Mouse (Mus musculus) midbrain, postnatal 0 days (tissue): ENCODE measurements at regions not wholly inside any gene's neighbourhood (a gene's known extent, or its start where the extent isn't known, plus 50 kb on each side); places are given as distances from the start of the nearest gene placed in this dataset.
A peak's percentile ranks its signal among the peaks of the same experiment; 100 is the strongest.

Source experiments
- ATAC-seq: fragments of 200-750 bp; cut with Nextera tagmentation; 2 replicates; pipeline ENCODE4 v1.8.0; 2017; ENCODE audit warnings: moderate number of reproducible peaks, mild to moderate bottlenecking, moderate TSS enrichment, moderate library complexity; ENCODE audit not compliant: low FRiP score
- DNase-seq: peaks from one replicate; pipeline ENCODE4 v3.0.0-alpha.2; 2015; ENCODE audit warnings: low spot score
- H3K27ac ChIP-seq: fragments of 300-500 bp; sonication (generic); 2 replicates; pipeline ENCODE4 v1.5.1; 2014; ENCODE audit warnings: low read depth, mild to moderate bottlenecking, low read length, mixed read lengths
- H3K27me3 ChIP-seq: fragments of 300-500 bp; sonication (generic); 2 replicates; pipeline ENCODE4 v1.6.1; 2014; ENCODE audit warnings: low read length, control low read depth, mixed read lengths; ENCODE audit not compliant: insufficient read depth
- H3K36me3 ChIP-seq: fragments of 300-500 bp; sonication (generic); 2 replicates; pipeline ENCODE4 v1.6.1; 2014; ENCODE audit warnings: low read length, control low read depth, mixed read lengths; ENCODE audit not compliant: insufficient read depth
- H3K4me1 ChIP-seq: fragments of 300-500 bp; sonication (generic); 2 replicates; pipeline ENCODE4 v1.6.1; 2014; ENCODE audit warnings: mild to moderate bottlenecking, control low read depth, antibody characterized with exemption, low read length, mixed read lengths; ENCODE audit not compliant: insufficient read depth
- H3K4me2 ChIP-seq: fragments of 300-500 bp; sonication (generic); 2 replicates; pipeline ENCODE4 v1.6.1; 2014; ENCODE audit warnings: low read depth, mild to moderate bottlenecking, low read length, mixed read lengths; ENCODE audit not compliant: poor library complexity, severe bottlenecking
- H3K4me3 ChIP-seq: fragments of 300-500 bp; sonication (generic); 2 replicates; pipeline ENCODE4 v1.5.1; 2014; ENCODE audit warnings: low read depth, mild to moderate bottlenecking, low read length, moderate library complexity
- H3K9ac ChIP-seq: fragments of 300-500 bp; sonication (generic); replicated peaks from 2 replicates; pipeline ENCODE4 v1.6.1; 2014; ENCODE audit warnings: mild to moderate bottlenecking, low read length, moderate library complexity, mixed read lengths; ENCODE audit not compliant: poor library complexity, severe bottlenecking
- H3K9me3 ChIP-seq: fragments of 300-500 bp; sonication (generic); 2 replicates; pipeline ENCODE4 v1.6.1; 2016; ENCODE audit warnings: low read length, control low read depth
- CTCF ChIP-seq: IDR thresholded peaks from 2 replicates; pipeline ENCODE4 v1.5.1; 2016; ENCODE audit warnings: antibody characterized with exemption, mild to moderate bottlenecking
- WGBS: fragments of 180-500 bp; shearing (Covaris S2); extraction: QIAGEN DNeasy Blood & Tissue Kit; methylation state at CpG from one replicate; pipeline ENCODE4 v1.1.7; 2014; 5-methylcytosine and 5-hydroxymethylcytosine counted together

DNA sequence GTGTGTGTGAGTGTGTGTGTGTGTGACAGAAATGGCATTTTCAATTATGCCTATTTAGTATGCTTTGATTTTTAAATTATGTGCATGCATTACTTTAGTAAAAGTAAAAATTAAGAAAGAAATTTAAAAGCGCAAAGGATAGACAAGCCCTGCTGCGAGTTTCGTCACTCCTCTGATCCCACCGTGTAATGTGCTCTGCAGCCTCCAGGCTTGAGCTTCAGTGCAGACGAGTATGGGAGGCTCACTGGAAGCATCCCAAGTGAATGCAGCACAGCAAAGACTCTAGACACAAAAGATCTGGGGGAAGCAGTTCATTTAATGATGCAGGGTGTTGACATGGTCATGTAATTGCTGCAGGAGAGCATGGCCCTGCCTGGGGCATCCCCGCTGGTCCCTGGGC, 71.1 kb upstream of the Kazn start:
- Histone ChIP-seq H3K4me1 (no peaks in the 10 kb centered on the region), H3K27ac (no peak overlapping the region), H3K27me3 (no peaks in the 10 kb centered on the region), H3K36me3 (no peaks in the 10 kb centered on the region), H3K9ac (no peak overlapping the region), H3K9me3 (no peaks in the 10 kb centered on the region), H3K4me3 (no peak overlapping the region), H3K4me2 (no peak overlapping the region)
- TF ChIP-seq CTCF = no peak
- WGBS = 65% methylated on average over 6 of the region's 6 CpGs
- DNase-seq (no peak), ATAC-seq (no peak)

- H3K36me3 ChIP-seq = no peaks in the 10 kb centered on the region
- ATAC-seq (no peak), DNase-seq (no peak)
- no peak overlapping the region for H3K27ac ChIP-seq
- no peak overlapping the region for H3K4me2 ChIP-seq
- H3K4me3 ChIP-seq = no peak overlapping the region
- H3K9ac ChIP-seq = no peak overlapping the region
- WGBS = 84% methylated on average over 7 of the region's 7 CpGs
- no peaks in the 10 kb centered on the region for H3K27me3 ChIP-seq
- no peaks in the 10 kb centered on the region for H3K9me3 ChIP-seq
- no peaks in the 10 kb centered on the region for H3K4me1 ChIP-seq
- TF ChIP-seq CTCF = no peak
These were observed 69.1 kb upstream of the Kazn start for GRCm38 (mm10) chr4:142308271-142308670.

DNA sequence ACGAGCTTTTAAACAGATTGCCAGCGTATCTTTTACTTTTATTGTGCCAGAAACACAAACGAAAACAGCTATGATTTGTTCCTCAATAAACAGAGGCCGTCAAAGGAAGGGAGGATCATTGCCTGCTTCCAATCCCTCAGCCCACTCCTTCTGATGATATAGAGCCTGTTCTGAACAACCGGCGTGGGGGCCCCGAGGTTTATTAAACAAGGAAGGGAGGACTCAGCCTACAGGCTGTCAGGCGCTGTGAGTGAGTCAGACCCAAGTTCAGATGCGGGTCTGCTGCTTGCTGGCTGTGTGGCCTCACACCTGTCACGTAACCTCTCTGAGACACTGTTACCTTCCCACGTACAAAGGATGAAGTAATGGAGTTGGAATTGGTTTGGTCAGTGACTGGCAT, 68.1 kb upstream of the Kazn start:
- ATAC-seq (no peak), DNase-seq (no peak)
- Histone ChIP-seq H3K9me3 (no peaks in the 10 kb centered on the region), H3K4me2 (no peak overlapping the region), H3K27ac (no peak overlapping the region), H3K4me3 (no peak overlapping the region), H3K27me3 (no peaks in the 10 kb centered on the region), H3K9ac (no peak overlapping the region), H3K36me3 (no peaks in the 10 kb centered on the region), H3K4me1 (peaks cover 5% of the 10 kb centered on the region; the same call in 1 of the 2 replicates)
- 84% methylated on average over 11 of the region's 11 CpGs for WGBS
- TF ChIP-seq CTCF = no peak

DNA sequence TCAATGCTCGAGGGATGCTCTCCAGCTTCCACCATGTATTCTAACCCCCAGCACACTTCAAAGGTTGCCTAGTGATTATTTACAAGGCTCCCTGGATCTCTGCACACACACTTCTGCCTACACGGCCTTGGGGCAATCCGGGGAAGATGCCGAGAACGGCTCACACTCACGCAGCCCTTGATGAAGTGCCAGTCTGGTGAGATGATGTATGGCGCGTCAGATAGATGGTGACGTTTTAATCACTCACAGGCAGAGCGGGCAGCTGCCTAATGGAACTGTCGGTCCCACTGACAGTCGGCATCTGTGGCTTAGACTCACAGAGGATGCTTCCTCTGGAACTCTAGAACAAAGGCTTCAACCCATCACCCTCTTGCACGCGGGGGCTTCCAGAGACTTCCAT, 66.9 kb upstream of the Kazn start:
- 57% methylated on average over 14 of the region's 14 CpGs for WGBS
- DNase-seq = peak; percentile 46
- Histone ChIP-seq H3K27ac (no peak overlapping the region), H3K4me2 (no peak overlapping the region), H3K36me3 (no peaks in the 10 kb centered on the region), H3K4me3 (no peak overlapping the region), H3K27me3 (no peaks in the 10 kb centered on the region), H3K9ac (no peak overlapping the region), H3K9me3 (no peaks in the 10 kb centered on the region), H3K4me1 (peaks cover 16% of the 10 kb centered on the region; the same call in 1 of the 2 replicates)
- ATAC-seq = no peak
- TF ChIP-seq CTCF = no peak

GRCm38 (mm10) chr4:142303374-142304020, 64.3 kb upstream of the Kazn start:
- H3K4me1 ChIP-seq = peaks cover 16% of the 10 kb centered on the region; the same call in 1 of the 2 replicates
- peak; percentile 21; the same call in 1 of the 2 replicates for ATAC-seq

DNA sequence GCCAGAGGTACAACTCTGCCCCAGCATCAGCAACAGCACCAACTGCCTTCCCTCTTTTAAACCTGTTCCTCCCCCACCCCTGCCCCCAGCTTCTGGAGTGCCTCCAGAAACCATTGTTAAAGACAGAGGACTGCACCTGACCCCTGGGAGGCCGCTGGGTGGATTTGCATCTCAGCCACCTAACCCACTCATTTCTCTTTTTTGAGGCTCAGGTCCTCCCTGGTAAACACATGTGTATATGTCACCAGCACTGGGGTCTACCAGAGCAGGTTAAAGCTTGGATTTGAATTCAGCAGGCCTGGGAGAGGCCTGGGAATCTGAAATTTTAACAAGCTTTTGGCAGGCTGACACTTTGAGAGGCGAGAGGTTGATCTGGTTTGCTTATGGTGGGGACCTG, 63.5 kb upstream of the Kazn start:
- H3K4me2 ChIP-seq = no peak overlapping the region
- DNase-seq (no peak), ATAC-seq (no peak)
- no peak overlapping the region for H3K4me3 ChIP-seq
- H3K9me3 ChIP-seq = no peaks in the 10 kb centered on the region
- TF ChIP-seq CTCF = no peak
- H3K27me3 ChIP-seq = no peaks in the 10 kb centered on the region
- WGBS = 58% methylated on average over 2 of the region's 2 CpGs
- H3K9ac ChIP-seq = 0 out of 2 replicates have a peak overlapping the region, but pooled peaks have one; percentile 13
- H3K4me1 ChIP-seq = peaks cover 16% of the 10 kb centered on the region; the same call in 1 of the 2 replicates
- H3K27ac ChIP-seq = 0 out of 2 replicates have a peak overlapping the region, but pooled peaks have one; percentile 52
- no peaks in the 10 kb centered on the region for H3K36me3 ChIP-seq

More at GRCm38 (mm10) chr4:142303374-142304020, 64.3 kb upstream of the Kazn start:
- Histone ChIP-seq H3K27me3 (no peaks in the 10 kb centered on the region), H3K27ac (no peak overlapping the region), H3K9me3 (no peaks in the 10 kb centered on the region), H3K9ac (no peak overlapping the region), H3K4me2 (no peak overlapping the region), H3K4me3 (no peak overlapping the region), H3K36me3 (no peaks in the 10 kb centered on the region)
- TF ChIP-seq CTCF = no peak
- 68% methylated on average over 10 of the region's 10 CpGs for WGBS
- DNase-seq = peak; percentile 83
